Mouse (Mus musculus) erythroblast, adult 5-6 weeks (primary cell): ENCODE measurements at regions not wholly inside any gene's neighbourhood (a gene's known extent, or its start where the extent isn't known, plus 50 kb on each side); places are given as distances from the start of the nearest gene placed in this dataset.

ENCODE experiments used
- ATAC-seq: replicated peaks from 2 replicates; pipeline ENCODE4 v1.8.0; 2016; ENCODE audit warnings: moderate number of reproducible peaks, mild to moderate bottlenecking, moderate TSS enrichment, inconsistent platforms; ENCODE audit not compliant: poor library complexity, low FRiP score, severe bottlenecking

DNA sequence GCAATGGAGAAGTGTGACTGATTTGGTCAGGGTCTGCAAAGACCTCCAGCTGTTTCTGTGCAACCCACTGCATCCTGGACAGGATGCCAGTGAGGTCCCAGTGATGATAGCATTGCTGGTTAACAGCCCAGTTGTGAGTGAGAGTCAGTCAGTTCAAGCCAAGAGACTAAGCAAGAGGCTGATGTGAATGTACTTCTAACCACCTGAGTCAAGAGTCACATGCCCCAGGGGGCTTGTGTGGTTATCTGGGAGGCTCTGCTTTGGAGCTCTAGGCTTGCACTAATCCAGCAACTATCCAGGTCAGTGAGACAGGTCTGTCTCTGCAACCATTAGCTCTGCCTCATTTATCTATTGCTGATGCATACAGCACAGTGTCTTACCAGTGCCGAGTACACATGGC, 55.5 kb upstream of the Irf2bp2 start:
- ATAC-seq, result no peak

DNA sequence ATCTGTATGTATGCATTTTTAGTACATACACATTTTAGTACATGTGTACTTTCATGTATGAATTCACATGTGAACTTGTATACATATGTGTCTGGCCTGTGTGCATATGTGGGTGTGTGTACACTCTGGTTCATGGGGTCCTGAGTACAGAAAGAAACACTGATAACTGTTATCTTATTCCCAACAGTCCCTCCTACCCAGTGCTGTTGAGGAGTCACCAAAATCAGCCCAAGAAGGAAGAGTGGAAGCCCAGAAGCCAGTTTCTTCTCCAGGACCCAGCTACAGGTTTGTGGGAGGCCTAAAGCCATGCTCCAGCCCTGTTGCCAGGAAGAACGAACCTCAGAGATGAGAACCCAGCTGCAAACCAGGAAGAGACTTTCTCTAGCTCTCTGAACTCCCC, 53.6 kb upstream of the Irf2bp2 start:
- ATAC-seq, result no peak

DNA sequence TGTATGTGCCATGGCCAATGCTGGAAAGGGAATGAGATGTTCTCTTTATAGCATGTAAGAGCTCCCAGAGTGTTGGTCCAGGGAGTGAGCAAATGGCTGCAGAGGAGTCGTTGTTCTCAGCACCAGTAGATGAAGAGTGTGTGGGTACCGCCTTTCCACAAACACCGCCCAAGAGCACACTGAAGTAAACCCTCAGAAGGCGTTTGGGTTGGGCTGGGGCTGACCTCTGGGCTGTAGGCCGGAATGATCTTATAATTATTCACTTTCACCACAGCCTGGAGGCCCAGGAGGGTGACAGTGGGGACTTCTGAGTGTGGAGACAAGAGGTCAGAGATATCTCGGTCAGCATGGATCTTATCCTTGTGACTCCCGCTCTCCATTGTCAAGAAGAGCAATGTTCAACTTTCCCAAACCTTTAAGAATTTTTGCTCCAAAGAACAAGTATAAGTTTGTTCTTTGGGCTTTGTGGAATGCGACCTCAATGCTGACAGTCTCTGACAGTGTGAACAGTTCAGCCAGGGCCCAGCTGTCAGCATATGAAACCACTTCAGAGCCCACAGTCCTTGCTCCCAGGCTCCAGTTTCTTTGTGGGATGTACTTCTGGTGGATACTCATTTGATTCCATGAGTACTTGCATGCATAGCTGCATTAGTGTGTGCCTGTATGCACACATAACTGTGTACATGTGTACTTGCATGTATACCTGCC, 53.0 kb upstream of the Irf2bp2 start:
- ATAC-seq, result no peak

DNA sequence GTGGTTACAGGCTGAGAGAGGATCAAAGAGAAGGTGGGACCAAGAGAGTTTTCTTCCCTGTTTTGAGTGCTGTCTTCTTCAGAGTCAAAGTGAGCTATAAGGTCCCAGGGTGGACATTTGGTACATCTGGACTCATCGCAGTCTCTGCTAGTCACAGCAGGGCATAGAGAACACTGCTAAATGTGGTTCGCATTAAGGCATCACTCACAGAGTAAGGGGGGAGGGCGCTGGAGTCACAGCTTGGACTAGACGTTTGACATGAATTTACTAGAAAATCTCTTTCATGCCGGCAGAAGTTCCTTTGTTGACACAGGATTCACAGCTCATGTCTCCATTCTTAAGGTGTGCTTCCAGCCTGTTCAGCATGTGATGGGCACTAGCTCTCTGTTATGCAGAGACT, 50.4 kb upstream of the Irf2bp2 start:
- ATAC-seq, result no peak
